8 mouse cellular contexts compared by ENCODE assay signal in the genomic region with DNA sequence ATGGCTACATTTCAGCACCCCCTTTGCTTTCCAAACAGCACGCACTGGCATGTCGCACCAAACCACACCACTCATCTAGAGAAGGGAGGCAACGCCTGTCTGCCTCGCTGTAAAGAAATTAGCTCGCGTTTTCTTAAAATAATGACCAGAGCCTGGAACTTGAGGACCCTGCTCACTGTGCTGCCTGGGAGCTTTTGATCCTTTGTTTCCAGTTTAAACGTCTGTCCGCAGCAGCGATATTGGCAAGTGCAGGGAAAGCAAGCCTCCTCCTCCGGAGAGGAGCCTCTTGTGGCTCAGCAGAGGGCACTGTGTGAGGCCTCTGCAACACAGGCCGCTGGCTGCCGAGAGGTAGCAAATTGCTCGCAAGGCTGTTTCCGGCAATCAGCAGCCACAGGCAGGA.
A peak's percentile ranks its signal among the peaks of the same experiment; 100 is the strongest.
DNase-seq lines count a peak whose midpoint lies in the region; ATAC-seq and TF ChIP-seq lines count a peak whose summit lies in the region.

No protein-coding gene starts in this region.

- in situ Hi-C loops in ES-E14 (cut with MboI; ENCODE audit: low sequenced_read_pairs in 2 of 2, unreplicated experiment in 2 of 2), result no loop called here

- no peaks in the 10 kb centered on the region for H3K36me3 ChIP-seq in ES-E14 (ENCODE audit: control insufficient read depth, insufficient read depth, low read length, poor library complexity, severe bottlenecking)
- no peaks in the 10 kb centered on the region for H3K36me3 ChIP-seq in embryonic facial prominence, embryonic 12.5 days
- no peaks in the 10 kb centered on the region for H3K36me3 ChIP-seq in hindbrain, postnatal 0 days (ENCODE audit: insufficient read depth, low read length)

- peak; percentile 65 for TF ChIP-seq CTCF in hindbrain, postnatal 0 days (IDR thresholded peaks at IDR 0.05; ENCODE audit: low read depth)

- peak overlapping the region; percentile 33 for H3K4me2 ChIP-seq in embryonic facial prominence, embryonic 12.5 days (replicated peaks)
- peak overlapping the region; percentile 40 for H3K4me2 ChIP-seq in hindbrain, postnatal 0 days (ENCODE audit: low read depth, low read length)

- H3K4me1 ChIP-seq in ES-E14 (ENCODE audit: control insufficient read depth in 2 of 2, insufficient read depth in 2 of 2, low read length in 2 of 2, poor library complexity in 1 of 2), result no peaks in the 10 kb centered on the region
- peaks cover 14% of the 10 kb centered on the region; the same call in 1 of the 2 replicates for H3K4me1 ChIP-seq in embryonic facial prominence, embryonic 12.5 days
- H3K4me1 ChIP-seq in hindbrain, postnatal 0 days (ENCODE audit: insufficient read depth, low read length), result no peaks in the 10 kb centered on the region

- DNase-seq in ES-E14 (ENCODE audit: low read depth, low spot score), result peak; percentile 24
- peak; percentile 77 for DNase-seq in hindbrain, postnatal 0 days (ENCODE audit: low spot score)
- DNase-seq in lung, adult 18-20 months, result peak; percentile 6 to 27
- DNase-seq in retina, postnatal 1 day, result peak; percentile 68
- no peak for DNase-seq in gastrocnemius, postnatal 4 days (ENCODE audit: low spot score in 2 of 2)
- no peak for DNase-seq in cerebellum, postnatal 36 days

- H3K9ac ChIP-seq in ES-E14 (ENCODE audit: insufficient read depth, low read depth, low read length, poor library complexity, severe bottlenecking), result no peak overlapping the region
- H3K9ac ChIP-seq in embryonic facial prominence, embryonic 12.5 days, result no peak overlapping the region
- no peak overlapping the region for H3K9ac ChIP-seq in hindbrain, postnatal 0 days (replicated peaks; ENCODE audit: low read length)

- WGBS in embryonic facial prominence, embryonic 12.5 days, result 2% methylated on average over 14 of the region's 14 CpGs
- WGBS in hindbrain, postnatal 0 days, result 8% methylated on average over 14 of the region's 14 CpGs

- H3K9me3 ChIP-seq in ES-E14 (ENCODE audit: control insufficient read depth, insufficient read depth, low read depth, low read length), result no peaks in the 10 kb centered on the region
- no peaks in the 10 kb centered on the region for H3K9me3 ChIP-seq in embryonic facial prominence, embryonic 12.5 days
- no peaks in the 10 kb centered on the region for H3K9me3 ChIP-seq in hindbrain, postnatal 0 days (ENCODE audit: low read length)

- H3K27ac ChIP-seq in ES-E14 (ENCODE audit: insufficient read depth, low read depth, low read length, poor library complexity, severe bottlenecking), result no peak overlapping the region
- no peak overlapping the region for H3K27ac ChIP-seq in embryonic facial prominence, embryonic 12.5 days
- H3K27ac ChIP-seq in hindbrain, postnatal 0 days, result no peak overlapping the region

- H3K4me3 ChIP-seq in ES-E14 (ENCODE audit: insufficient read depth in 1 of 2, low read depth in 1 of 2, low read length in 2 of 2, poor library complexity in 1 of 2, severe bottlenecking in 1 of 2), result no peak overlapping the region; a peak in 1 of 4 replicates
- no peak overlapping the region for H3K4me3 ChIP-seq in embryonic facial prominence, embryonic 12.5 days
- H3K4me3 ChIP-seq in hindbrain, postnatal 0 days (ENCODE audit: low read length), result no peak overlapping the region

- H3K27me3 ChIP-seq in embryonic facial prominence, embryonic 12.5 days, result peaks cover 32% of the 10 kb centered on the region
- peaks cover 14% of the 10 kb centered on the region for H3K27me3 ChIP-seq in hindbrain, postnatal 0 days (ENCODE audit: insufficient read depth, low read length)

- ATAC-seq in embryonic facial prominence, embryonic 12.5 days (ENCODE audit: insufficient number of reproducible peaks, insufficient read depth, low FRiP score, low TSS enrichment), result no peak
- peak; percentile 56; the same call in 1 of the 2 replicates for ATAC-seq in hindbrain, postnatal 0 days
- ATAC-seq in frontal cortex, adult (ENCODE audit: low TSS enrichment), result no peak

TF ChIP-seq in ES-E14, 5 proteins besides CTCF, POLR2A, EP300 and RAD21:
- no peak for TF ChIP-seq MAFK (IDR thresholded peaks at IDR 0.05; ENCODE audit: insufficient read depth, low read depth, low read length)
- TF ChIP-seq HCFC1 (IDR thresholded peaks at IDR 0.05; ENCODE audit: borderline replicate concordance, insufficient read depth, low read length), result no peak
- TF ChIP-seq CHD2 (IDR thresholded peaks at IDR 0.05; ENCODE audit: low read depth, low read length), result no peak
- no peak for TF ChIP-seq ZC3H11A (IDR thresholded peaks at IDR 0.05; ENCODE audit: borderline replicate concordance, low read depth, low read length)
- no peak for TF ChIP-seq ZNF384 (IDR thresholded peaks at IDR 0.05; ENCODE audit: low read depth, low read length)
TF ChIP-seq in ES-E14: peak in this region for 0.

Comparison
In these comparisons a context has a peak if more than half of its experiments do, and no peak if none do; other contexts are left out.
1. DNase-seq: peak in ES-E14 (single experiment), hindbrain, postnatal 0 days (single experiment), lung, adult 18-20 months (2 of 2) and retina, postnatal 1 day (single experiment); none in gastrocnemius, postnatal 4 days (0 of 2) and cerebellum, postnatal 36 days (0 of 2).